8 mouse cellular contexts compared by ENCODE assay signal in genomic region chr9:15238297-15238990, GRCm38 (mm10). TPM values are rescaled to one million over a fixed set of nuclear protein-coding genes. Genes with fewer than 3 reads are reported as not detected.
DNase-seq lines count a peak whose midpoint lies in the region; ATAC-seq and TF ChIP-seq lines count a peak whose summit lies in the region.

No protein-coding gene starts in this region.

- H3K4me1 ChIP-seq in embryonic fibroblast, embryonic 13.5 days (ENCODE audit: control insufficient read depth, insufficient read depth, low read length) = peaks cover 15% of the 10 kb centered on the region
- peaks cover 15% of the 10 kb centered on the region for H3K4me1 ChIP-seq in intestine, embryonic 16.5 days (ENCODE audit: control insufficient read depth, insufficient read depth, low read length)
- peaks cover 23% of the 10 kb centered on the region for H3K4me1 ChIP-seq in neural tube, embryonic 13.5 days (replicated peaks)

- intact Hi-C loops in left cerebral cortex, adult 2 months (cut with DNase I) = no loop called here
- intact Hi-C loops in left cerebral cortex, postnatal 14 days (cut with DNase I) = no loop called here

- H3K36me3 ChIP-seq in intestine, embryonic 16.5 days (ENCODE audit: control insufficient read depth, insufficient read depth, low read length) = no peaks in the 10 kb centered on the region
- H3K36me3 ChIP-seq in neural tube, embryonic 13.5 days = no peaks in the 10 kb centered on the region

- TF ChIP-seq POLR2A in embryonic fibroblast, embryonic 13.5 days (IDR thresholded peaks at IDR 0.05; ENCODE audit: low read depth, low read length) = no peak

- H3K4me3 ChIP-seq in left cerebral cortex, adult 2 months = peak overlapping the region; percentile 49
- H3K4me3 ChIP-seq in embryonic fibroblast, embryonic 13.5 days (ENCODE audit: insufficient read depth, low read length) = peak overlapping the region; percentile 36
- peak overlapping the region; percentile 53 for H3K4me3 ChIP-seq in intestine, embryonic 16.5 days (ENCODE audit: low read length)
- peak overlapping the region; percentile 49 for H3K4me3 ChIP-seq in neural tube, embryonic 13.5 days

- H3K9me3 ChIP-seq in intestine, embryonic 16.5 days (ENCODE audit: control insufficient read depth, low read length) = no peaks in the 10 kb centered on the region
- no peaks in the 10 kb centered on the region for H3K9me3 ChIP-seq in neural tube, embryonic 13.5 days

- TF ChIP-seq CTCF in left cerebral cortex, adult 2 months (IDR thresholded peaks at IDR 0.05) = no peak
- no peak for TF ChIP-seq CTCF in embryonic fibroblast, embryonic 13.5 days (IDR thresholded peaks at IDR 0.05; ENCODE audit: borderline replicate concordance, insufficient read depth, low read length)

- H3K27me3 ChIP-seq in intestine, embryonic 16.5 days (replicated peaks; ENCODE audit: control insufficient read depth, insufficient read depth, low read length) = no peaks in the 10 kb centered on the region
- 0 out of 2 replicates have a peak, but pooled peaks cover 8% of the 10 kb centered on the region for H3K27me3 ChIP-seq in neural tube, embryonic 13.5 days

- 71% methylated on average over 16 of the region's 16 CpGs for whole genome bisulfite sequencing in intestine, embryonic 16.5 days
- WGBS in neural tube, embryonic 13.5 days = 75% methylated on average over 16 of the region's 16 CpGs

- H3K27ac ChIP-seq in left cerebral cortex, adult 2 months = peak overlapping the region; percentile 53; the same call in 1 of the 2 replicates
- no peak overlapping the region for H3K27ac ChIP-seq in embryonic fibroblast, embryonic 13.5 days (ENCODE audit: insufficient read depth, low read length)
- peak overlapping the region; percentile 47; the same call in 1 of the 2 replicates for H3K27ac ChIP-seq in intestine, embryonic 16.5 days (ENCODE audit: low read length)
- peak overlapping the region; percentile 78; the same call in 1 of the 2 replicates for H3K27ac ChIP-seq in neural tube, embryonic 13.5 days (replicated peaks)

- peak overlapping the region; percentile 84 for H3K4me2 ChIP-seq in intestine, embryonic 16.5 days (ENCODE audit: low read depth, low read length)
- H3K4me2 ChIP-seq in neural tube, embryonic 13.5 days = peak overlapping the region; percentile 71

- DNase-seq in left cerebral cortex, adult 2 months (ENCODE audit: extremely low spot score in 1 of 2, low spot score in 2 of 2) = no peak
- no peak for DNase-seq in left cerebral cortex, adult 18-20 months (ENCODE audit: low spot score in 2 of 2)
- DNase-seq in left cerebral cortex, postnatal 14 days (ENCODE audit: low spot score in 2 of 2) = no peak
- DNase-seq in embryo, embryonic 10 days (ENCODE audit: low spot score) = no peak
- no peak for DNase-seq in cerebellum, postnatal 10 days

- H3K9ac ChIP-seq in intestine, embryonic 16.5 days (ENCODE audit: low read depth, low read length) = peak overlapping the region; percentile 78
- peak overlapping the region; percentile 74 for H3K9ac ChIP-seq in neural tube, embryonic 13.5 days

- peak; percentile 43 for ATAC-seq in intestine, embryonic 16.5 days
- ATAC-seq in neural tube, embryonic 13.5 days (ENCODE audit: low read depth) = peak; percentile 54

RNA-seq across cellular contexts. Expression of gene Vstm5, which starts 0.4 kb away (rescaled TPM):
- total RNA-seq in left cerebral cortex, adult 2 months (2021) = 1 to 10 TPM; 7.6 to 9.2 TPM
- 10 to 100 TPM in 1 of 2 experiments, 1 to 10 TPM in 1; 9.9 to 11.4 TPM for total RNA-seq in left cerebral cortex, adult 18-20 months (2021)
- polyA plus RNA-seq in embryonic fibroblast, embryonic 13.5 days (2011; ENCODE audit: insufficient read length, low read depth, missing spikeins) = 3.6 and 4.1 TPM in 2 replicates
- polyA plus RNA-seq in intestine, embryonic 16.5 days (2015; fragmentation: Nextera tagmentation; extraction: Ambion mirVana) = 7.7 and 9.2 TPM in 2 replicates
- polyA plus RNA-seq in neural tube, embryonic 13.5 days (2015; fragmentation: Nextera tagmentation; extraction: Ambion mirVana) = 16.4 and 19.7 TPM in 2 replicates
- 1 to 10 TPM; 7.5 to 8.4 TPM for total RNA-seq in left cerebral cortex, postnatal 14 days (2021)

RNA-seq across cellular contexts. Expression of gene Med17, which starts 41.3 kb away (rescaled TPM):
- 10 to 100 TPM; 35.7 to 35.8 TPM for total RNA-seq in left cerebral cortex, adult 2 months (2021)
- total RNA-seq in left cerebral cortex, adult 18-20 months (2021) = 10 to 100 TPM; 33.0 to 35.4 TPM
- polyA plus RNA-seq in embryonic fibroblast, embryonic 13.5 days (2011; ENCODE audit: insufficient read length, low read depth, missing spikeins) = 45.7 and 49.6 TPM in 2 replicates
- 26.6 and 27.4 TPM in 2 replicates for polyA plus RNA-seq in intestine, embryonic 16.5 days (2015; fragmentation: Nextera tagmentation; extraction: Ambion mirVana)
- 37.9 and 41.0 TPM in 2 replicates for polyA plus RNA-seq in neural tube, embryonic 13.5 days (2015; fragmentation: Nextera tagmentation; extraction: Ambion mirVana)
- total RNA-seq in left cerebral cortex, postnatal 14 days (2021) = 10 to 100 TPM; 30.0 to 34.1 TPM
